Mouse (Mus musculus) mature B cell (primary cell): ENCODE data around the gene Fnbp1.
"Not testable (repeated sequence)": the region's sequence is repeated elsewhere in the genome, so short reads cannot be mapped to it uniquely, and the experiment has no call there.

Source experiments
- in situ Hi-C: fragments of 300-500 bp; cut with MboI; formaldehyde crosslinking; loops from 2 replicates; pipeline ENCODE4 v1.14.3; 2019

Gene Fnbp1

GRCm38 (mm10) chr2:31141867-31142454 lies at the start of gene Fnbp1:
Fnbp1 (minus strand) TSS chr2:31142008.
- in situ Hi-C loops: no loop called here

- in situ Hi-C loops: loop anchor here (5.0 kb wide), 1 partner anchor 108 kb away; no protein-coding TSS in a partner anchor
Measured at GRCm38 (mm10) chr2:31189654-31190053, 47.8 kb upstream of the Fnbp1 start.

GRCm38 (mm10) chr2:31188691-31189090 lies 46.9 kb upstream of the Fnbp1 start:
- in situ Hi-C loops: no loop called here

- in situ Hi-C loops: no loop called here
Measured at GRCm38 (mm10) chr2:31183830-31184229, 42.0 kb upstream of the Fnbp1 start.

- in situ Hi-C loops: no loop called here
Measured at GRCm38 (mm10) chr2:31182786-31183330, 41.0 kb upstream of the Fnbp1 start.

- in situ Hi-C loops: no loop called here
Measured at GRCm38 (mm10) chr2:31180081-31180551, 38.3 kb upstream of the Fnbp1 start.

GRCm38 (mm10) chr2:31179471-31179870 lies 37.7 kb upstream of the Fnbp1 start:
- in situ Hi-C loops: no loop called here

DNA sequence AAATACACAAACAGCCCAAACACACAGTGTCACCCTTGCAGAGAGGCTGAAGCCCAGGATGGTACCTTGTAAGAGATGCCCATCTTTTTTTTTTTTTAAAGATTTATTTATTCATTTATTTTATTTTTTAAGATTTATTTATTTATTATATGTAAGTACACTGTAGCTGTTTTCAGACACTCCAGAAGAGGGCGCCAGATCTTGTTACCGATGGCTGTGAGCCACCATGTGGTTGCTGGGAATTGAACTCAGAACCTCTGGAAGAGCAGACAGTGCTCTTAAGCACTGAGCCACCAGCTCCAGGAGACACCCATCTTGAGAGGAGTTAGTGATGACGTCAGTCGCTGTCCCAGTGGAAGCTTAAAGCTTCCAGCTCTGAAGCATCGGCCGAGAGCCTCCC lies 36.8 kb upstream of the Fnbp1 start:
- in situ Hi-C loops: not testable (repeated sequence)

- in situ Hi-C loops: no loop called here
Measured at GRCm38 (mm10) chr2:31173290-31173689, 31.5 kb upstream of the Fnbp1 start.

- in situ Hi-C loops: no loop called here
Measured at GRCm38 (mm10) chr2:31172536-31172935, 30.7 kb upstream of the Fnbp1 start.

DNA sequence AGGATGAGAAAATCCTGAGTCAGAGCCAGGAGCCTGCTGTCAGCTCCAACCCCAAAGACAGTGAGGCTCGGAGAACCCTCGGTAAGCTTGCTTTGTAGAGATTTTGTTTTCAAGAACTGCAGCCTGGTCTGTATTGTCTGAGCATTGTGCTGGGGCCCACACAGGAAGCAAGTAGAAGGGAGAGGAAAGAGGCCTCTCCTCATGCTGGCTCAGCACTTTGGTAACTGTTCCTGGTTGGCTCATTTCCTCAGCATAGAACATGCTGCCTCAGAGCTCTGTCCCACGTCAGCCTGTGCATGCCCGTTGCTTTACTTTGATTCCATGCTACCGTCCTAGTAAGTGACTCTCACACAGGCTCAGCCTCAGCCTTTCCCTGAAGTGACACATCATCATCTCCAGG lies 30.2 kb upstream of the Fnbp1 start:
- in situ Hi-C loops: no loop called here

GRCm38 (mm10) chr2:31170164-31170563 lies 28.4 kb upstream of the Fnbp1 start:
- in situ Hi-C loops: no loop called here

- in situ Hi-C loops: no loop called here
Measured at GRCm38 (mm10) chr2:31169001-31169400, 27.2 kb upstream of the Fnbp1 start.

DNA sequence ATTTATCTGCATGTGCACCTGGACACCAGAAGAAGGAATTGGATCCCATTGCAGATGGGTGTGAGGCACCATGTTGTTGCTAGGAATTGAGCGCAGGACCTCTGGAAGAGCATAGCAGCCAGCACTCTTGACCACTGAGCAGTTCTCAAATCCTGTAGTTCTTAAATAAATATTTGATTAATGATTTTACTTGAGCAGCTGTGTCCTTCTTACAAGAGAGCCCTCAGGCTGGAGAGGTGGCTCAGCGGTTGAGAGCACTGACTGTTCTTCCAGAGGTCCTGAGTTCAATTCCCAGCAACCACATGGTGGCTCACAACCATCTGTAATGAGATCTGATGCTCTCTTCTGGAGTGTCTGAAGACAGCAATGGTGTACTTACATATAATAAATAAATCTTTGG lies 25.8 kb upstream of the Fnbp1 start:
- in situ Hi-C loops: not testable (repeated sequence)

- in situ Hi-C loops: no loop called here
Measured at GRCm38 (mm10) chr2:31165529-31165928, 23.7 kb upstream of the Fnbp1 start.

GRCm38 (mm10) chr2:31164841-31165455 lies 23.1 kb upstream of the Fnbp1 start:
- in situ Hi-C loops: no loop called here

DNA sequence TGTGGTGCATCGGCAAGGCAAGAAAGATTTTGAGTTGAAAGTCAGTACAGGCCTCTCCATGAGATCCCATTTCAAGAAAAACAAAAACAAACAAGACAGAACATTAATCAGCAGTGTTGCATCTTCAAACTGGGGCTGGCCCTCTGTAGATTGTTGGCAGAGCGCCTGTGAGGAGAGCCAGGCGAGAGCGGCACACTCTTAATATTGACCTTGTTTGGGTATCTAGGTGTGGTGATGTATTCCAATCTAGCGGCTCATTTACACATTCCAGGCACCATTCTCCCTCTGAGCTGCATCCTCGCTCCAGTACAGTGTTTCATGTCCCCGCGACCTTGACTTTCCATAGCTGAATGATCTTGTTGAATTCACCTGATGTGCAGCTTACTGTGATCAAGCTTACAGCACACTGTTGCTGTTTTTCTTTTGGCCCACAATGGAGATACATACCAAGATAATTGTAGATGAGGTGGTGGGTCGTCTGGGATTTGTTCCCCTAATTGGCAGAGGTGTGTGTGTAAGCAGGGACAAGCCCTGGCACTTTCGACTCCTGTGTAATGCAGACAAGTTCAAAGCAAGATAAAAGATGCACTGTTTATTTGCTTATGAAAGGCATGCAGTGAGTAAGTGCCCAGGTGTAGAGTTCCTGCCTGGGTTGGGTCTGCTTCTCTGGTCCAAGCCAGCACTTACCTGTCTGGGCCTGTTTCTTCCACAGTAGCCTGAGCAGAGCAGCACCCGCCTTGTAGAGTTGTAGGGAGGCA lies 21.7 kb upstream of the Fnbp1 start:
- in situ Hi-C loops: no loop called here

DNA sequence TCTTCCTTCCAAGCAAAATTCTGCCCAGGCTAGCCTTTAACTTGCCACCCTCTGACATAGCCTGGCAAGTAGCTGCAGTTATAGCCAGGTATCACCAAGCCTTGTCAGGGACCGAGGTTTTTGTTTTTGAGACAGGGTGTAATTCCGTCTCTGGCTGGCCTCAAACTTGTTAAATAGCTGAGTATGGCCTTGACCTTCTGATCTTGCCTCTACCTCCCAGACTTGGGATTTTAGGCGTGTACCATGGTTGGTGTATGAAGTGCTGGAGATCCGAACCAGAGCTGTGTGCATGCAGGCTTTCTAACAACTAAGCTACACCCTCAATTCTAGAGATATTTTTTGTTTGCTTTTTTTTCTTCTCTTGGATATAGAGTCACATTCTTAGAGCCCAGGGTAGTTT lies 19.8 kb upstream of the Fnbp1 start:
- in situ Hi-C loops: no loop called here

DNA sequence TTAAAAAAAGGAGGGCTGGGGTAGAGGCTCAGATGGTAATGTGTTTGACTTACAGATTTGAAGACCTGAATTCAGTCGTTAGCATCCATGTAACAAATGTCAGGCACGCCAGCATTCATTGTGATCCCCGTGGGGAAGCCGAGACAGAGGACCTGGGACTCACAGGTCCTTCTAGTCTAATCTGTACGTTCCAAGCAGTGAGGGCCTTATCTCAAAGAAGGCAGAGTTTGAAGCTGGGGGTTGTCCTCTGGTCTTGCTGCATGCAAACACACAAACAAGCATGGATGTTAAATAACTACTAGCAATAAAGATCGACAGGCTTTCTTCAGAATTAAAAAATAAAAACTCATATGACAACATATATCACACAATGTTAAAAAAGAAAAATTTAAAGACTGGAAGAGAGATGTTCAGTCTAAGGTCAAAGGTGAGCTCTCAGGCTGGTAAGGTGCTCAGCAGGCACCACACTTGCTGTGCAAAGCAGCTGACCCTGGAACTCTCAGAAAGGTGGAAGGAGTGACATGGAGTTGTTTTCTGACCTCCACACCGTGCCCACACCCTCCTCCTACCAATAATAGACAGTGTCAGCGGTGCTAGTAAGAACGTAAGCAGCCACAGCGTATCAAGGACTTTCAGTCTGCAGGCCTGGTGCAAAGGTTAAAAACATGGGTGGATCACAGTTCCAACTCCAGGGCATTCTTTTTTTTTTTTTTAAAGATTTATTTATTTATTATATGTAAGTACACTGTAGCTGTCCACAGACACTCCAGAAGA lies 18.5 kb upstream of the Fnbp1 start:
- in situ Hi-C loops: no loop called here

GRCm38 (mm10) chr2:31156846-31157245 lies 15.0 kb upstream of the Fnbp1 start:
- in situ Hi-C loops: no loop called here

GRCm38 (mm10) chr2:31151892-31152812 lies 10.3 kb upstream of the Fnbp1 start, which contains the start of gene Gpr107:
Gpr107 (plus strand) TSS chr2:31152316.
- in situ Hi-C loops: no loop called here
